Mouse (Mus musculus): ENCODE results near the gene Tas2r110.

Tas2r110 gene

GRCm38 (mm10) chr6:132867708-132868107, at the start of gene Tas2r110:
Gene Tas2r110, plus strand, starts transcription at chr6:132868008.
- DNase-seq (ENCODE audit: low spot score): no peak

DNA sequence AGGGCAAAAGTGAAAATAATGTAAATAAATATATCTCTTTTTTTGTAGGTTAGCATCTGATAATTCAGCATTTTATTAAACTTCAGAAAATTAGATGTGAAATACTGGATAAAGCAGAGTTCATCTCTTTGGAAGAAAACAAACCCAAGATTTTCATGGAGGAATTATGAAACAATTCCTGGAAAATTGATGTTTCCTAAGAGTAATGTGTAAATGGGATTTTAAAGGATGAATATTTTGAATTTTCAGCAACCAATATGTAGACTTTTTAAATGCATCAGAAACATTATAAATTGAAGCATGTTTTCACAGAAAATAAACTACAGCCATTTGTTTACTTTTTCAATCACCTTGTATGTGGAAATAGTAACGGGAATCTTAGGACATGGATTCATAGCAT, 21.0 kb upstream of the Tas2r110 start, which contains the start of gene Tas2r123:
Gene Tas2r123 (plus strand): TSS at position 301 of the 400 bp plus-strand sequence.
- no peak for DNase-seq (ENCODE audit: low spot score)

GRCm38 (mm10) chr6:132855138-132855537, 12.7 kb upstream of the Tas2r110 start, which contains the start of gene Tas2r116:
Gene Tas2r116, plus strand, starts transcription at chr6:132855438.
- no peak for DNase-seq (ENCODE audit: low spot score)

GRCm38 (mm10) chr6:132892711-132893110, 24.9 kb downstream of the Tas2r110 start, which contains the start of gene Tas2r113:
Gene Tas2r113, plus strand, starts transcription at chr6:132893011.
- no peak for DNase-seq (ENCODE audit: low spot score)

DNA sequence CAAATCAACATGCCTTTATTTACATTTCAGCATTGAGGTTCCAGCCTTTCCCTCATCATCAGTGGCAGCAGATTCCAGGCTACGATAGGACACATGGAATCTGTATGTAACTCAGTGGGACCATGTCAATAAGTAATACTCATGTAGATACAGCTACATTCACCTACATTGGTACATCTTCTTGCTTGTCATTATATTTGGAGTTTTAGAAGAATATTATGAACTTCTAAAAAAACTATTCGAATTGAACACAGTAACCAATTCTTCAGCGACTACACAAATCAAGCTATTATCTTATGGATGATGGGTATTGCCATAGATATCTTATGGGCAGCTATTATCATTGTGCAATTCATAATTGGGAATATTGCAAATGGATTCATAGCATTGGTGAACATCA, 41.5 kb downstream of the Tas2r110 start, which contains the start of gene Tas2r125:
Gene Tas2r125 (plus strand): TSS at position 301 of the 400 bp plus-strand sequence.
- no peak for DNase-seq (ENCODE audit: low spot score)

All from ovary, postnatal 10 days (tissue).